Mouse (Mus musculus): Measurements from ENCODE around the gene 2310061I04Rik. TPM values are rescaled to one million over a fixed set of nuclear protein-coding genes. Genes with fewer than 3 reads are reported as not detected.

Gene 2310061I04Rik
- polyA plus RNA-seq, 1 experiment from 2014 or later, result 36.6 TPM

DNA sequence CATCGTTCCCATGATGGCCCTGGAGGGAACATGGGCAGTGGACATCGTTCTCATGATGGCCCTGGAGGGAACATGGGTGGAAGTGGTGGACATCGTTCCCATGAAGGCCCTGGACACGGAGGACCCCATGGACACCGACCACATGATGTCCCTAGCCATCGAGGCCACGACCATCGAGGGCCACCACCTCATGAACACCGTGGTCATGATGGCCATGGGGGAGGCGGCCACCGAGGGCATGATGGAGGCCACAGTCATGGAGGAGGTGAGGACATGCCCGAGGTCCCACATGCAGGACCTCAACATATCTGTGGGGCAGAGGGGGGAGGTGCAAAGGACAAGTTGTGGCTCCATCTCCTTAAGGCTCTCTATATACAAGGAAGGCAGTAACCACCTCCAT, 33.4 kb upstream of the 2310061I04Rik start:
- no peak overlapping the region for H3K27ac ChIP-seq
- no peaks in the 10 kb centered on the region for H3K4me1 ChIP-seq (replicated peaks; ENCODE audit: insufficient read depth, low read length)
- H3K9me3 ChIP-seq (replicated peaks; ENCODE audit: low read length), result no peaks in the 10 kb centered on the region
- H3K27me3 ChIP-seq (ENCODE audit: insufficient read depth, low read length), result no peaks in the 10 kb centered on the region
- no peak for DNase-seq (ENCODE audit: low spot score)
- TF ChIP-seq CTCF (IDR thresholded peaks at IDR 0.05; ENCODE audit: low read depth), result no peak
- H3K4me2 ChIP-seq (ENCODE audit: low read length), result no peak overlapping the region
- peaks cover 45% of the 10 kb centered on the region for H3K36me3 ChIP-seq (ENCODE audit: insufficient read depth, low read length)
- peak; percentile 52 for ATAC-seq (replicated peaks; ENCODE audit: low FRiP score, low read depth)
- H3K9ac ChIP-seq (ENCODE audit: low read depth, low read length), result no peak overlapping the region
- H3K4me3 ChIP-seq (replicated peaks; ENCODE audit: low read depth, low read length), result no peak overlapping the region
- 96% methylated on average over 12 of the region's 12 CpGs for WGBS

- no peak overlapping the region for H3K4me2 ChIP-seq (ENCODE audit: low read length)
- no peak for ATAC-seq (replicated peaks; ENCODE audit: low FRiP score, low read depth)
- no peak overlapping the region for H3K27ac ChIP-seq
- H3K9me3 ChIP-seq (replicated peaks; ENCODE audit: low read length), result no peaks in the 10 kb centered on the region
- TF ChIP-seq CTCF (IDR thresholded peaks at IDR 0.05; ENCODE audit: low read depth), result no peak
- H3K27me3 ChIP-seq (ENCODE audit: insufficient read depth, low read length), result no peaks in the 10 kb centered on the region
- DNase-seq (ENCODE audit: low spot score), result no peak
- 97% methylated on average over 2 of the region's 2 CpGs for WGBS
- no peak overlapping the region for H3K4me3 ChIP-seq (replicated peaks; ENCODE audit: low read depth, low read length)
- H3K4me1 ChIP-seq (replicated peaks; ENCODE audit: insufficient read depth, low read length), result no peaks in the 10 kb centered on the region
- H3K36me3 ChIP-seq (ENCODE audit: insufficient read depth, low read length), result peaks cover 54% of the 10 kb centered on the region
- H3K9ac ChIP-seq (ENCODE audit: low read depth, low read length), result no peak overlapping the region
Observed at GRCm38 (mm10) chr17:35929534-35929933, 32.3 kb upstream of the 2310061I04Rik start.

DNA sequence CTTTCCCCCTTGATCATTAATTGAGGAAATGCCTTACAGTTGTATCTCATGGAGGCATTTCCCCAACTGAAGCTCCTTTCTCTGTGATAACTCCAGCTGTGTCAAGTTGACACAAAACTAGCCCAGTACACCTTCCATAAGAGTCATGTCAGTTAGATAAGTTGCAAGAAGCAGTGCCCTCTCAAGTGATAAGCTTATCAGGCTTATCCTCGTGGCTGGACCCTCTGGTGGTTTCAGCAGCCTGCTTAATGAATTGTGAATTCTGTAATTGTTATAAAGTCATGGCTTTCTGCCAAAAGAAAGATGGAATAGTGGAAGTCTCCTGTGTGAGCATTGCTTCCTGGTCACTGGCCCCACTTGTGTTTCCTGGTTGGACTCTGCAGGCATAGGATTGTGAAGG, 30.2 kb upstream of the 2310061I04Rik start:
- no peak overlapping the region for H3K9ac ChIP-seq (ENCODE audit: low read depth, low read length)
- H3K4me2 ChIP-seq (ENCODE audit: low read length), result no peak overlapping the region
- TF ChIP-seq CTCF (IDR thresholded peaks at IDR 0.05; ENCODE audit: low read depth), result no peak
- ATAC-seq (replicated peaks; ENCODE audit: low FRiP score, low read depth), result no peak
- no peaks in the 10 kb centered on the region for H3K9me3 ChIP-seq (replicated peaks; ENCODE audit: low read length)
- WGBS, result 68% methylated on average over 1 of the region's 1 CpGs
- H3K27ac ChIP-seq, result no peak overlapping the region
- H3K27me3 ChIP-seq (ENCODE audit: insufficient read depth, low read length), result no peaks in the 10 kb centered on the region
- no peak for DNase-seq (ENCODE audit: low spot score)
- H3K4me3 ChIP-seq (replicated peaks; ENCODE audit: low read depth, low read length), result no peak overlapping the region
- no peaks in the 10 kb centered on the region for H3K4me1 ChIP-seq (replicated peaks; ENCODE audit: insufficient read depth, low read length)
- H3K36me3 ChIP-seq (ENCODE audit: insufficient read depth, low read length), result peaks cover 70% of the 10 kb centered on the region

- Histone ChIP-seq H3K36me3 (ENCODE audit: insufficient read depth, low read length) (peaks cover 44% of the 10 kb centered on the region), H3K4me2 (ENCODE audit: low read length) (no peak overlapping the region), H3K27ac (no peak overlapping the region), H3K4me3 (replicated peaks; ENCODE audit: low read depth, low read length) (no peak overlapping the region), H3K27me3 (ENCODE audit: insufficient read depth, low read length) (no peaks in the 10 kb centered on the region), H3K4me1 (replicated peaks; ENCODE audit: insufficient read depth, low read length) (peaks cover 18% of the 10 kb centered on the region; the same call in 1 of the 2 replicates), H3K9me3 (replicated peaks; ENCODE audit: low read length) (no peaks in the 10 kb centered on the region), H3K9ac (ENCODE audit: low read depth, low read length) (no peak overlapping the region)
- DNase-seq (ENCODE audit: low spot score) (no peak), ATAC-seq (replicated peaks; ENCODE audit: low FRiP score, low read depth) (no peak)
- 88% methylated on average over 4 of the region's 4 CpGs for WGBS
- TF ChIP-seq CTCF (IDR thresholded peaks at IDR 0.05; ENCODE audit: low read depth), result no peak
Observed at GRCm38 (mm10) chr17:35923281-35923680, 26.1 kb upstream of the 2310061I04Rik start.

- Histone ChIP-seq H3K4me3 (replicated peaks; ENCODE audit: low read depth, low read length) (no peak overlapping the region), H3K9ac (ENCODE audit: low read depth, low read length) (no peak overlapping the region), H3K27ac (no peak overlapping the region), H3K9me3 (replicated peaks; ENCODE audit: low read length) (no peaks in the 10 kb centered on the region), H3K4me1 (replicated peaks; ENCODE audit: insufficient read depth, low read length) (peaks cover 18% of the 10 kb centered on the region; the same call in 1 of the 2 replicates), H3K36me3 (ENCODE audit: insufficient read depth, low read length) (peaks cover 37% of the 10 kb centered on the region), H3K4me2 (ENCODE audit: low read length) (no peak overlapping the region), H3K27me3 (ENCODE audit: insufficient read depth, low read length) (no peaks in the 10 kb centered on the region)
- WGBS, result 86% methylated on average over 3 of the region's 3 CpGs
- DNase-seq (ENCODE audit: low spot score), result no peak
- TF ChIP-seq CTCF (IDR thresholded peaks at IDR 0.05; ENCODE audit: low read depth), result no peak
- ATAC-seq (replicated peaks; ENCODE audit: low FRiP score, low read depth), result no peak
Observed at GRCm38 (mm10) chr17:35922566-35922965, 25.3 kb upstream of the 2310061I04Rik start.

- 0 out of 2 replicates have a peak overlapping the region, but pooled peaks have one; percentile 0 for H3K27ac ChIP-seq
Observed at GRCm38 (mm10) chr17:35921710-35922109, 24.5 kb upstream of the 2310061I04Rik start.

More at GRCm38 (mm10) chr17:35921710-35922109, 24.5 kb upstream of the 2310061I04Rik start:
- no peak for ATAC-seq (replicated peaks; ENCODE audit: low FRiP score, low read depth)
- Histone ChIP-seq H3K27me3 (ENCODE audit: insufficient read depth, low read length) (no peaks in the 10 kb centered on the region), H3K4me3 (replicated peaks; ENCODE audit: low read depth, low read length) (no peak overlapping the region), H3K9me3 (replicated peaks; ENCODE audit: low read length) (no peaks in the 10 kb centered on the region), H3K4me2 (ENCODE audit: low read length) (no peak overlapping the region), H3K4me1 (replicated peaks; ENCODE audit: insufficient read depth, low read length) (peaks cover 18% of the 10 kb centered on the region; the same call in 1 of the 2 replicates), H3K9ac (ENCODE audit: low read depth, low read length) (no peak overlapping the region), H3K36me3 (ENCODE audit: insufficient read depth, low read length) (peaks cover 32% of the 10 kb centered on the region)
- TF ChIP-seq CTCF (IDR thresholded peaks at IDR 0.05; ENCODE audit: low read depth), result no peak
- WGBS, result 72% methylated on average over 4 of the region's 4 CpGs
- no peak for DNase-seq (ENCODE audit: low spot score)

All from kidney, postnatal 0 days (tissue).